Mouse (Mus musculus) cerebellum, adult 2 months (tissue): ENCODE measurements at regions not wholly inside any gene's neighbourhood (a gene's known extent, or its start where the extent isn't known, plus 50 kb on each side); places are given as distances from the start of the nearest gene placed in this dataset.

Source experiments
- CTCF ChIP-seq: fragments of 200-500 bp; IDR thresholded peaks from 2 replicates; pipeline ENCODE4 v1.5.1; 2011; ENCODE audit warnings: low read depth, mild to moderate bottlenecking, control low read depth, low read length, moderate library complexity, borderline replicate concordance; ENCODE audit not compliant: insufficient read depth
- POLR2A ChIP-seq: fragments of 200-500 bp; IDR thresholded peaks from 2 replicates; pipeline ENCODE4 v1.6.1; 2011; ENCODE audit warnings: low read length, control low read depth, borderline replicate concordance; ENCODE audit not compliant: insufficient read depth

GRCm38 (mm10) chr10:38383161-38383560 is 438.4 kb downstream of the Rfpl4b start:
- TF ChIP-seq POLR2A (no peak), CTCF (no peak)
